Comparison of ENCODE assay signal across 10 mouse cellular contexts in genomic region chr7:44337121-44337849, GRCm38 (mm10). TPM values are rescaled to one million over a fixed set of nuclear protein-coding genes. Genes with fewer than 3 reads are reported as not detected.
A peak's percentile ranks its signal among the peaks of the same experiment; 100 is the strongest.
DNase-seq lines count a peak whose midpoint lies in the region; ATAC-seq and TF ChIP-seq lines count a peak whose summit lies in the region.
"Had no signal": no experiment of that assay in that cellular context is flagged by ENCODE, and none has a peak within 500 bp of the region (broad histone marks: within the 10 kb centered on the region; RNA-seq: fewer than 3 reads in every experiment).

No protein-coding gene starts in this region.

- H3K27me3 ChIP-seq in kidney, embryonic 15.5 days: peaks cover 85% of the 10 kb centered on the region
- H3K27me3 ChIP-seq in hindbrain, embryonic 10.5 days (ENCODE audit: insufficient read depth, poor library complexity, severe bottlenecking): peaks cover 94% of the 10 kb centered on the region
- H3K27me3 ChIP-seq in midbrain, postnatal 0 days (ENCODE audit: insufficient read depth, low read length): no peaks in the 10 kb centered on the region
- peaks cover 93% of the 10 kb centered on the region for H3K27me3 ChIP-seq in liver, embryonic 12.5 days (replicated peaks)

- H3K9me3 ChIP-seq in kidney, embryonic 15.5 days (replicated peaks): no peaks in the 10 kb centered on the region
- H3K9me3 ChIP-seq in hindbrain, embryonic 10.5 days: no peaks in the 10 kb centered on the region
- no peaks in the 10 kb centered on the region for H3K9me3 ChIP-seq in midbrain, postnatal 0 days (ENCODE audit: low read length)
- H3K9me3 ChIP-seq in liver, embryonic 12.5 days (replicated peaks): no peaks in the 10 kb centered on the region
- H3K9me3 ChIP-seq: lung, embryonic 15.5 days had no signal

- peaks cover 19% of the 10 kb centered on the region for H3K4me1 ChIP-seq in kidney, embryonic 15.5 days
- peaks cover 28% of the 10 kb centered on the region for H3K4me1 ChIP-seq in hindbrain, embryonic 10.5 days (replicated peaks)
- H3K4me1 ChIP-seq in midbrain, postnatal 0 days (ENCODE audit: insufficient read depth, low read length): peaks cover 5% of the 10 kb centered on the region; the same call in 1 of the 2 replicates
- H3K4me1 ChIP-seq in liver, embryonic 12.5 days: 0 out of 2 replicates have a peak, but pooled peaks cover 4% of the 10 kb centered on the region

- peak overlapping the region; percentile 87; the same call in 1 of the 2 replicates for H3K4me2 ChIP-seq in kidney, embryonic 15.5 days
- peak overlapping the region; percentile 93 for H3K4me2 ChIP-seq in midbrain, postnatal 0 days (ENCODE audit: low read depth, low read length, poor library complexity, severe bottlenecking)
- no peak overlapping the region for H3K4me2 ChIP-seq in liver, embryonic 12.5 days
- H3K4me2 ChIP-seq: lung, embryonic 15.5 days had no signal

- no peak for ATAC-seq in kidney, embryonic 15.5 days (replicated peaks; ENCODE audit: low FRiP score)
- ATAC-seq in midbrain, postnatal 0 days (ENCODE audit: low FRiP score): peak; percentile 3; the same call in 1 of the 2 replicates
- no peak for ATAC-seq in liver, embryonic 12.5 days
- ATAC-seq: CD4-positive, CD25-positive, alpha-beta regulatory T cell, adult 4 months had no signal

- no peak overlapping the region for H3K9ac ChIP-seq in kidney, embryonic 15.5 days
- H3K9ac ChIP-seq in midbrain, postnatal 0 days (replicated peaks; ENCODE audit: low read length, poor library complexity, severe bottlenecking): peak overlapping the region; percentile 96
- H3K9ac ChIP-seq in liver, embryonic 12.5 days: no peak overlapping the region
- H3K9ac ChIP-seq: lung, embryonic 15.5 days had no signal

- no peak for TF ChIP-seq CTCF in midbrain, postnatal 0 days (IDR thresholded peaks at IDR 0.05)

- no peak for DNase-seq in kidney, postnatal 10 days
- DNase-seq in cerebellum, adult 9-11 months: peak; percentile 76
- no peak for DNase-seq in hindbrain, embryonic 10.5 days (ENCODE audit: low spot score)
- no peak for DNase-seq in midbrain, postnatal 0 days (ENCODE audit: low spot score)
- no peak for DNase-seq in Muller cell, postnatal 12 days (ENCODE audit: inconsistent ontology term)
- DNase-seq in gastrocnemius, postnatal 25 days: no peak

- H3K36me3 ChIP-seq in kidney, embryonic 15.5 days: no peaks in the 10 kb centered on the region
- no peaks in the 10 kb centered on the region for H3K36me3 ChIP-seq in hindbrain, embryonic 10.5 days
- H3K36me3 ChIP-seq in midbrain, postnatal 0 days (ENCODE audit: insufficient read depth, low read length): peaks cover 28% of the 10 kb centered on the region
- H3K36me3 ChIP-seq in liver, embryonic 12.5 days: no peaks in the 10 kb centered on the region
- H3K36me3 ChIP-seq: lung, embryonic 15.5 days had no signal

- no peak overlapping the region for H3K27ac ChIP-seq in kidney, embryonic 15.5 days
- no peak overlapping the region for H3K27ac ChIP-seq in hindbrain, embryonic 10.5 days
- H3K27ac ChIP-seq in midbrain, postnatal 0 days (ENCODE audit: low read depth, low read length): peak overlapping the region; percentile 93
- H3K27ac ChIP-seq in liver, embryonic 12.5 days: no peak overlapping the region
- H3K27ac ChIP-seq: lung, embryonic 15.5 days had no signal

- 2% methylated on average over 32 of the region's 32 CpGs for WGBS in kidney, embryonic 15.5 days
- WGBS in hindbrain, embryonic 10.5 days: 4% methylated on average over 32 of the region's 32 CpGs
- WGBS in midbrain, postnatal 0 days: 4% methylated on average over 31 of the region's 32 CpGs
- WGBS in liver, embryonic 12.5 days (ENCODE audit: insufficient replicate concordance): 8% methylated on average over 32 of the region's 32 CpGs

- peak overlapping the region; percentile 47 for H3K4me3 ChIP-seq in kidney, embryonic 15.5 days (replicated peaks)
- H3K4me3 ChIP-seq in hindbrain, embryonic 10.5 days: peak overlapping the region; percentile 61
- H3K4me3 ChIP-seq in midbrain, postnatal 0 days (ENCODE audit: low read depth, low read length): peak overlapping the region; percentile 74
- no peak overlapping the region for H3K4me3 ChIP-seq in liver, embryonic 12.5 days
- H3K4me3 ChIP-seq: lung, embryonic 15.5 days had no signal

RNA-seq across cellular contexts. Expression of gene Shank1, which starts 27.2 kb away (rescaled TPM):
- 1.6 and 2.5 TPM in 2 replicates for polyA plus RNA-seq in kidney, embryonic 15.5 days (2015; fragmentation: Nextera tagmentation; extraction: Ambion mirVana)
- 1.2 and 4.6 TPM in 2 replicates for polyA plus RNA-seq in hindbrain, embryonic 10.5 days (2016; fragmentation: Nextera tagmentation; extraction: Ambion mirVana)
- total RNA-seq in midbrain, postnatal 0 days (2014; rRNA removed): 48.1 and 60.3 TPM in 2 replicates
- polyA plus RNA-seq in midbrain, postnatal 0 days (2015; fragmentation: Nextera tagmentation; extraction: Ambion mirVana): 33.9 and 39.2 TPM in 2 replicates
- total RNA-seq in gastrocnemius, postnatal 25 days (2021): under 1 TPM; 0.49 to 0.54 TPM
- polyA plus RNA-seq in liver, embryonic 12.5 days (2016; fragmentation: Nextera tagmentation; extraction: Ambion mirVana): 0.10 and 0.18 TPM in 2 replicates

RNA-seq across cellular contexts. Expression of gene Clec11a, which starts 30.6 kb away (rescaled TPM):
- polyA plus RNA-seq in kidney, embryonic 15.5 days (2015; fragmentation: Nextera tagmentation; extraction: Ambion mirVana): 6.0 and 7.0 TPM in 2 replicates
- 1.8 and 2.1 TPM in 2 replicates for polyA plus RNA-seq in hindbrain, embryonic 10.5 days (2016; fragmentation: Nextera tagmentation; extraction: Ambion mirVana)
- total RNA-seq in midbrain, postnatal 0 days (2014; rRNA removed): 3.2 and 3.9 TPM in 2 replicates
- 3.5 and 3.8 TPM in 2 replicates for polyA plus RNA-seq in midbrain, postnatal 0 days (2015; fragmentation: Nextera tagmentation; extraction: Ambion mirVana)
- total RNA-seq in gastrocnemius, postnatal 25 days (2021): 1 to 10 TPM; 1.9 to 2.6 TPM
- polyA plus RNA-seq in liver, embryonic 12.5 days (2016; fragmentation: Nextera tagmentation; extraction: Ambion mirVana): 0.50 and 0.55 TPM in 2 replicates

RNA-seq across cellular contexts. Expression of gene Syt3, which starts 46.6 kb away (rescaled TPM):
- polyA plus RNA-seq in kidney, embryonic 15.5 days (2015; fragmentation: Nextera tagmentation; extraction: Ambion mirVana): 2.4 and 2.5 TPM in 2 replicates
- polyA plus RNA-seq in hindbrain, embryonic 10.5 days (2016; fragmentation: Nextera tagmentation; extraction: Ambion mirVana): 2.7 and 3.0 TPM in 2 replicates
- total RNA-seq in midbrain, postnatal 0 days (2014; rRNA removed): 119 and 144 TPM in 2 replicates
- 88.4 and 96.7 TPM in 2 replicates for polyA plus RNA-seq in midbrain, postnatal 0 days (2015; fragmentation: Nextera tagmentation; extraction: Ambion mirVana)
- total RNA-seq in gastrocnemius, postnatal 25 days (2021): 1 to 10 TPM; 1.1 to 1.8 TPM
- polyA plus RNA-seq in liver, embryonic 12.5 days (2016; fragmentation: Nextera tagmentation; extraction: Ambion mirVana): 0.05 and 0.11 TPM in 2 replicates
- polyA plus RNA-seq: CD4-positive, CD25-positive, alpha-beta regulatory T cell, adult 4 months had no signal

RNA-seq across cellular contexts. Expression of gene 1700008O03Rik, which starts 48.3 kb away (rescaled TPM):
- 1.1 TPM in 2 replicates for polyA plus RNA-seq in kidney, embryonic 15.5 days (2015; fragmentation: Nextera tagmentation; extraction: Ambion mirVana)
- polyA plus RNA-seq in hindbrain, embryonic 10.5 days (2016; fragmentation: Nextera tagmentation; extraction: Ambion mirVana): 2.1 and 2.7 TPM in 2 replicates
- 0.38 and 1.4 TPM in 2 replicates for total RNA-seq in midbrain, postnatal 0 days (2014; rRNA removed)
- polyA plus RNA-seq in midbrain, postnatal 0 days (2015; fragmentation: Nextera tagmentation; extraction: Ambion mirVana): 3.8 and 5.2 TPM in 2 replicates
- not detected for total RNA-seq in gastrocnemius, postnatal 25 days (2021)
- polyA plus RNA-seq in liver, embryonic 12.5 days (2016; fragmentation: Nextera tagmentation; extraction: Ambion mirVana): 0.38 TPM in 1 of 2 replicates, not detected in the other
- polyA plus RNA-seq: CD4-positive, CD25-positive, alpha-beta regulatory T cell, adult 4 months had no signal

Comparison
In these comparisons a context has a peak if more than half of its experiments do, and no peak if none do; other contexts are left out.
1. RNA of gene Syt3, which starts 46.6 kb away (polyA plus RNA-seq): 88.4 to 96.7 TPM in midbrain, postnatal 0 days; 2.7 to 3.0 TPM in hindbrain, embryonic 10.5 days, 2.4 to 2.5 TPM in kidney, embryonic 15.5 days and 0.05 to 0.11 TPM in liver, embryonic 12.5 days; every median in the first group is over 10 times any median in the second.